ENCODE assay signal across 9 mouse cellular contexts in genomic region chr11:107276898-107277297, GRCm38 (mm10).
DNase-seq lines count a peak whose midpoint lies in the region; ATAC-seq lines count a peak whose summit lies in the region.
"Had no signal": no experiment of that assay in that cellular context is flagged by ENCODE, and none has a peak within 500 bp of the region (broad histone marks: within the 10 kb centered on the region; RNA-seq: fewer than 3 reads in every experiment).

No protein-coding gene starts in this region.

- no peak overlapping the region for H3K4me2 ChIP-seq in heart, embryonic 16.5 days (ENCODE audit: low read depth, low read length)
- no peak overlapping the region for H3K4me2 ChIP-seq in liver, embryonic 11.5 days

- DNase-seq in ovary, adult 18-20 months (ENCODE audit: low spot score), result peak; percentile 16
- no peak for DNase-seq in ovary, postnatal 10 days (ENCODE audit: low spot score)
- DNase-seq in liver, embryonic 11.5 days (ENCODE audit: low spot score), result no peak
- DNase-seq in left cerebral cortex, adult 11 months (ENCODE audit: low spot score), result no peak
- DNase-seq in layer of hippocampus, postnatal 10 days (ENCODE audit: low spot score in 2 of 2), result no peak
- no peak for DNase-seq in cerebellum, adult 11 months
- DNase-seq: cerebellum, postnatal 25 days had no signal

- no peaks in the 10 kb centered on the region for H3K27me3 ChIP-seq in heart, embryonic 16.5 days (ENCODE audit: control insufficient read depth, insufficient read depth, low read length)
- H3K27me3 ChIP-seq in liver, embryonic 11.5 days (replicated peaks; ENCODE audit: control insufficient read depth, insufficient read depth, low read length), result no peaks in the 10 kb centered on the region

- no peaks in the 10 kb centered on the region for H3K9me3 ChIP-seq in heart, embryonic 16.5 days (replicated peaks; ENCODE audit: control insufficient read depth, low read length)
- no peaks in the 10 kb centered on the region for H3K9me3 ChIP-seq in liver, embryonic 11.5 days (ENCODE audit: control insufficient read depth, low read length)

- H3K27ac ChIP-seq in heart, embryonic 16.5 days (ENCODE audit: low read length), result peak overlapping the region; percentile 43
- no peak overlapping the region for H3K27ac ChIP-seq in liver, embryonic 11.5 days (ENCODE audit: low read depth, low read length)

- 0 out of 2 replicates have a peak, but pooled peaks have one; percentile 8 for ATAC-seq in heart, embryonic 16.5 days (replicated peaks; ENCODE audit: extremely low read depth, insufficient read depth, low FRiP score)
- peak; percentile 26; the same call in 1 of the 2 replicates for ATAC-seq in liver, embryonic 11.5 days (replicated peaks; ENCODE audit: low FRiP score)
- ATAC-seq in cerebellum, adult (ENCODE audit: insufficient number of reproducible peaks, low FRiP score, low TSS enrichment), result no peak

- H3K4me3 ChIP-seq in heart, embryonic 16.5 days (ENCODE audit: low read length), result no peak overlapping the region
- H3K4me3 ChIP-seq in liver, embryonic 11.5 days (ENCODE audit: low read depth, low read length), result no peak overlapping the region

- no peak overlapping the region for H3K9ac ChIP-seq in heart, embryonic 16.5 days (ENCODE audit: low read length)
- H3K9ac ChIP-seq in liver, embryonic 11.5 days (ENCODE audit: low read depth, low read length), result no peak overlapping the region

- H3K36me3 ChIP-seq in heart, embryonic 16.5 days (ENCODE audit: control insufficient read depth, insufficient read depth), result no peaks in the 10 kb centered on the region
- no peaks in the 10 kb centered on the region for H3K36me3 ChIP-seq in liver, embryonic 11.5 days (ENCODE audit: control insufficient read depth, insufficient read depth, low read length)

- peaks cover 26% of the 10 kb centered on the region for H3K4me1 ChIP-seq in heart, embryonic 16.5 days (ENCODE audit: control insufficient read depth, insufficient read depth, low read length)
- peaks cover 12% of the 10 kb centered on the region; the same call in 1 of the 2 replicates for H3K4me1 ChIP-seq in liver, embryonic 11.5 days (replicated peaks; ENCODE audit: control insufficient read depth, insufficient read depth, low read length)

- WGBS in heart, embryonic 16.5 days, result 42% methylated on average over 7 of the region's 7 CpGs
- WGBS in liver, embryonic 11.5 days, result 60% methylated on average over 7 of the region's 7 CpGs
